Mouse (Mus musculus): ENCODE data around the gene Fopnl. TPM values are rescaled to one million over a fixed set of nuclear protein-coding genes. Genes with fewer than 3 reads are reported as not detected.

Fopnl gene
- polyA plus RNA-seq, 1 experiment from 2014 or later: 175 TPM

DNA sequence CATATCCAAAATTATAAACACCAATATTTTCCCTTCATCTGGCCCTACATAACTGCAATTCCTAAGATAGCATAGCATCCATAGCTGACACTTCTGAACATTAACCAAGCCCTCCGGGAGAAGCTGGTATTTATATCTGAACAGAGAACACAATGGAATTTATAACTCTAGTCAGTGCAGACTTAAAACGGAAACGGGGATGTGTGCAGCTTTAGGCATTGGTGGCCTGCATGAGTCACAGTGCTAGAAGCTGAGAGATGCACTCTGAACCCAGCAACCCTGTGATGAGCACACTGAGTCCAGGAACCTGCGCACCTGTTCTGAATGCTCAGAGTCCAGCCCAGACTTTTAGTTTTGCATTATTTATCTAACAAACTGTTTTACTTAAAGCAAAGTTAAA is 18.7 kb downstream of the Fopnl start:
- Histone ChIP-seq H3K36me3 (ENCODE audit: control insufficient read depth, insufficient read depth, low read length) (peaks cover 25% of the 10 kb centered on the region), H3K4me1 (ENCODE audit: control insufficient read depth, insufficient read depth, low read length) (0 out of 2 replicates have a peak, but pooled peaks cover 3% of the 10 kb centered on the region), H3K4me2 (replicated peaks; ENCODE audit: low read depth, low read length) (no peak overlapping the region), H3K4me3 (ENCODE audit: low read depth, low read length) (no peak overlapping the region), H3K27ac (ENCODE audit: low read length) (no peak overlapping the region), H3K27me3 (ENCODE audit: control insufficient read depth, insufficient read depth, low read length) (no peaks in the 10 kb centered on the region), H3K9me3 (ENCODE audit: control insufficient read depth, low read depth, low read length) (no peaks in the 10 kb centered on the region), H3K9ac (replicated peaks; ENCODE audit: low read depth, low read length) (no peak overlapping the region)
- ATAC-seq (ENCODE audit: insufficient number of reproducible peaks, insufficient read depth, low FRiP score, low read depth): no peak
- 85% methylated on average over 4 of the region's 4 CpGs for WGBS

DNA sequence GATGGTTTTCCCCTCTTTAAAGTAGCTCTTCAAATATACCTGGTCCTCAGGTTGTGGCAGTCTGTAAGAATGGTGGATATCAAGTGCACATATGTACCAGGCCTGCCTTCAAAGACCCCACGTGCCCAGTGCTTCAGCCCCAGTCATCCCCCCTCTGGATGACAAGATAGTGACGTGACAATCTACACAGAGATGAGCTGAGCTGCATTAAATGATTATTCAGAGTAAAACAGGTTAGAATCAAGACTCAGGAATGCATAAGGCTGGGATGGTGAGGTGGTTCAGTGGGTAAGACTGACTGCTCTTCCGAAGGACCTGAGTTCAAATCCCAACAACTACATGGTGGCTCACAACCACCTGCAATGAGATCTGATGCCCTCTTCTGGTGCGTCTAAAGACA is 19.5 kb downstream of the Fopnl start:
- Histone ChIP-seq H3K36me3 (ENCODE audit: control insufficient read depth, insufficient read depth, low read length) (peaks cover 25% of the 10 kb centered on the region), H3K4me1 (ENCODE audit: control insufficient read depth, insufficient read depth, low read length) (peaks cover 3% of the 10 kb centered on the region; the same call in 1 of the 2 replicates), H3K4me2 (replicated peaks; ENCODE audit: low read depth, low read length) (no peak overlapping the region), H3K27me3 (ENCODE audit: control insufficient read depth, insufficient read depth, low read length) (no peaks in the 10 kb centered on the region), H3K9ac (replicated peaks; ENCODE audit: low read depth, low read length) (no peak overlapping the region), H3K4me3 (ENCODE audit: low read depth, low read length) (no peak overlapping the region), H3K9me3 (ENCODE audit: control insufficient read depth, low read depth, low read length) (no peaks in the 10 kb centered on the region), H3K27ac (ENCODE audit: low read length) (peak overlapping the region; percentile 52; the same call in 1 of the 2 replicates)
- WGBS: 87% methylated on average over 4 of the region's 4 CpGs
- no peak for ATAC-seq (ENCODE audit: insufficient number of reproducible peaks, insufficient read depth, low FRiP score, low read depth)

DNA sequence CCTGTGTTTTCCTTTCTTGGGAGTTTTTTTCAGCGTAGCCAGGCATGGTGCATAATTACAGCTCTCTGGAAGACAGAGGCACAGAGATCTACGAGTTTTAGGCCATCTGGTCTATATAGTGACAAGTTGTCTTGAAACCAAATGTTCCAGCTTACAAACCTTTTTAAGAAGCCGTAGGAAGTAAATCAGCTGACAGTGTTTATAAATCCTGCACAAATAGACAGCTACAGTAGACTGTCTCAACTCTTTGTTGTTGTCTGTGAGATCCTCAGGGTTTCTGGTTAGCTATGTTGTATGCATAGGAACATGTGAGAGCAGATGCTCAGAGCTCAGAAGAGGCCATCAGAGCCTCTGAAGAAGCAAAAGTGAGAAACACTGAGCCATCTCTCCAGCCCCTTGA is 20.1 kb downstream of the Fopnl start:
- Histone ChIP-seq H3K4me2 (replicated peaks; ENCODE audit: low read depth, low read length) (no peak overlapping the region), H3K36me3 (ENCODE audit: control insufficient read depth, insufficient read depth, low read length) (peaks cover 22% of the 10 kb centered on the region), H3K4me3 (ENCODE audit: low read depth, low read length) (no peak overlapping the region), H3K4me1 (ENCODE audit: control insufficient read depth, insufficient read depth, low read length) (peaks cover 9% of the 10 kb centered on the region), H3K27me3 (ENCODE audit: control insufficient read depth, insufficient read depth, low read length) (no peaks in the 10 kb centered on the region), H3K9me3 (ENCODE audit: control insufficient read depth, low read depth, low read length) (no peaks in the 10 kb centered on the region), H3K27ac (ENCODE audit: low read length) (peak overlapping the region; percentile 52), H3K9ac (replicated peaks; ENCODE audit: low read depth, low read length) (no peak overlapping the region)
- 60% methylated on average over 3 of the region's 3 CpGs for WGBS
- ATAC-seq (ENCODE audit: insufficient number of reproducible peaks, insufficient read depth, low FRiP score, low read depth): no peak

DNA sequence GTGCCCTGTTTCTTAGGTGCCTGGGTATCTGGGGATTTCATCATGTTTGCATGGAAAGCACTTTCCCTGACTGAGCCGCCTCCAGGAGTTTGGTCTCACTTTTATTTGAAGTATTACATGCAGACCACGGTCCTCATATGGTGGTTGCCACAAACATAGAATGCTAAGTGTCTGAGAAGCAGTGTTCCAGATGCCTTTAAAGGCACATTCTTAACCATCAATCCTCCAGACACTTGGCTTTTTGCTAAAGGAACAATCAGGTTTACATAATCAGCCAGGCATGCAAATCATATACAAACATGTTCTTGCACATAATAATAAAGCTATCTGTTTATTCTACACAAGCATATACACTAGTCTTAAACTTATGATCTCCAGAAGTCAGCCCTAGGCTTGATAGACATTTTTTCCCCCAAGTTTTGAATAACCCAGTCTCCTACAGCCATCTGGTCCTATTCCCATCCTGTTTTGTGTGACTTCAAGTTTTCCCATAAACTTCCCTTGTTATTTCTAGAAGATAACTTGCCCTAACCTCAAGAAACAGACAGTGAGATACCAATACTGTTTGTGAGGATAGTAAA is 20.6 kb downstream of the Fopnl start:
- H3K27ac ChIP-seq (ENCODE audit: low read length): peak overlapping the region; percentile 52
- H3K9ac ChIP-seq (replicated peaks; ENCODE audit: low read depth, low read length): no peak overlapping the region
- H3K36me3 ChIP-seq (ENCODE audit: control insufficient read depth, insufficient read depth, low read length): peaks cover 17% of the 10 kb centered on the region
- ATAC-seq (ENCODE audit: insufficient number of reproducible peaks, insufficient read depth, low FRiP score, low read depth): no peak
- no peaks in the 10 kb centered on the region for H3K27me3 ChIP-seq (ENCODE audit: control insufficient read depth, insufficient read depth, low read length)
- H3K9me3 ChIP-seq (ENCODE audit: control insufficient read depth, low read depth, low read length): no peaks in the 10 kb centered on the region
- H3K4me1 ChIP-seq (ENCODE audit: control insufficient read depth, insufficient read depth, low read length): peaks cover 13% of the 10 kb centered on the region
- no peak overlapping the region for H3K4me2 ChIP-seq (replicated peaks; ENCODE audit: low read depth, low read length)
- H3K4me3 ChIP-seq (ENCODE audit: low read depth, low read length): no peak overlapping the region
- 53% methylated on average over 2 of the region's 2 CpGs for WGBS

DNA sequence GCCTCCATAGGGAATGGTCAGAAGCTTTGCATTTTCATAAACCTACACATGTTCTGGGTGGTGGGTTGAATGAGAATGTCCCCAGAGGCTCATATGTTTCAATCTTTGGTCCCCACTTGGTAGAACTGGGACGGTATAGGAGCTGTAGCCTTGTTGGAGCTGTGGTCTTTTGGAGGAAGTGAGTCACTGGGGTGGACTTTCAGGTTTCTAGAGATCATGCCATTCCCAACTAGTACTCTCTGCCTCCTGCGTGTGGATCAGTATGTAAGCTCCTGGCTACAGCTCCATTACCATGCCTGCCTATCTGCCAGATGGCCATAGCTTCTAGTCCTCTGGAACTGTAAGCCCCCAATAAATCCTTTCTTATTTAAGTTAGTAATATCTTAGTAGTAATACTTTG is 21.9 kb downstream of the Fopnl start:
- Histone ChIP-seq H3K4me2 (replicated peaks; ENCODE audit: low read depth, low read length) (no peak overlapping the region), H3K4me3 (ENCODE audit: low read depth, low read length) (no peak overlapping the region), H3K36me3 (ENCODE audit: control insufficient read depth, insufficient read depth, low read length) (peaks cover 12% of the 10 kb centered on the region), H3K9me3 (ENCODE audit: control insufficient read depth, low read depth, low read length) (no peaks in the 10 kb centered on the region), H3K4me1 (ENCODE audit: control insufficient read depth, insufficient read depth, low read length) (peaks cover 18% of the 10 kb centered on the region), H3K27me3 (ENCODE audit: control insufficient read depth, insufficient read depth, low read length) (no peaks in the 10 kb centered on the region), H3K9ac (replicated peaks; ENCODE audit: low read depth, low read length) (no peak overlapping the region), H3K27ac (ENCODE audit: low read length) (no peak overlapping the region)
- no peak for ATAC-seq (ENCODE audit: insufficient number of reproducible peaks, insufficient read depth, low FRiP score, low read depth)
- 78% methylated on average over 2 of the region's 2 CpGs for WGBS

DNA sequence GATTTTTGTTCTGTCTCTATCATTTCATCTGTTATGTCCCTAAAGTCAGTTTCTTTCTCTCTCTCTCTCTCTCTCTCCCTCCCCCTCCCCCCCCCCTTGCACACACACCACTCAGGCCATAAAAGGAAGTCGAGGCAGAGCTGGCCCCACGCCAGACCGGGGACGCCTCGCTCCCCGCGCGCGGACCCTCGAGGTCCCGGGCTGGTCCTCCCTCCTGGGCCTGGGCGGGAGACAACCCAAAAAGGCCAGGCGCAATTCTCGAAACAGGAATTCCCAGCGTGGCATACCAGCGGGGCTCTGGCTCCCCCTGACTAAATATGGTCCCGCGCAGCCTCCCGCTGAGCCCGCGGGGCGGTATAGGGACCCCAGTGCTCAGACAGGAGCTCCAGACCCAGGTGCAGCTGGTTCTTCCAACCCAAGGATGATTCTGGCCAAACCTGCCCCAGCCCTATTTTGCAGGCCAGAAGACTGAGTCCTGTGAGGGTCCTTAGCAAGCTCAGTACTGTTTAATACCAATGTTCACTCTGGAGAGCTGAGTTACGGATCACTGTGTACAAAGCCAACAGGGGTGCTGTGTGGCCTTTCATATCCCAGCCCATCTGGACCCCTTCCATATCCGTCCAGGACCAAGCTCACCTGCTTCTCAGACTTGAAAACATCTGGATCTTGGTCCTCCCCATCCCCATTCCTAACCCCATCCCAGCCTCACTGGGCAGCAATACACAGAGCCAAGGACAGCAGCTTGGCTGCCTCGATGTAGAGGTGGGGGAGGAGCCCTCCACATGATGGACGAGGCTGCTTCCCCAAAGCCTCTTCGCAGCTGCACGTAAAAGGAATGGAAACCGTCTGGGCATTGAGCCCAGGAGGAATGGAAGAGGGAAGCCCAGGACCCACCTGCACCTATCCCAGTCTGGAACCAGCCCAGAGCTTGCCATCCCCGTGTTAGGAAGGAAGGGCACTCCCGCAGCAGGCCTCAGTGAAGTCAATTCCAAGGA is 24.7 kb downstream of the Fopnl start:
- H3K27ac ChIP-seq (ENCODE audit: low read length): peak overlapping the region; percentile 89
- ATAC-seq (ENCODE audit: insufficient number of reproducible peaks, insufficient read depth, low FRiP score, low read depth): peak; percentile 53
- peak overlapping the region; percentile 53 for H3K4me2 ChIP-seq (replicated peaks; ENCODE audit: low read depth, low read length)
- no peaks in the 10 kb centered on the region for H3K36me3 ChIP-seq (ENCODE audit: control insufficient read depth, insufficient read depth, low read length)
- H3K4me3 ChIP-seq (ENCODE audit: low read depth, low read length): peak overlapping the region; percentile 26
- peaks cover 16% of the 10 kb centered on the region for H3K4me1 ChIP-seq (ENCODE audit: control insufficient read depth, insufficient read depth, low read length)
- 6% methylated on average over 31 of the region's 31 CpGs for WGBS
- no peaks in the 10 kb centered on the region for H3K27me3 ChIP-seq (ENCODE audit: control insufficient read depth, insufficient read depth, low read length)
- H3K9me3 ChIP-seq (ENCODE audit: control insufficient read depth, low read depth, low read length): no peaks in the 10 kb centered on the region
- peak overlapping the region; percentile 14; the same call in 1 of the 2 replicates for H3K9ac ChIP-seq (replicated peaks; ENCODE audit: low read depth, low read length)

DNA sequence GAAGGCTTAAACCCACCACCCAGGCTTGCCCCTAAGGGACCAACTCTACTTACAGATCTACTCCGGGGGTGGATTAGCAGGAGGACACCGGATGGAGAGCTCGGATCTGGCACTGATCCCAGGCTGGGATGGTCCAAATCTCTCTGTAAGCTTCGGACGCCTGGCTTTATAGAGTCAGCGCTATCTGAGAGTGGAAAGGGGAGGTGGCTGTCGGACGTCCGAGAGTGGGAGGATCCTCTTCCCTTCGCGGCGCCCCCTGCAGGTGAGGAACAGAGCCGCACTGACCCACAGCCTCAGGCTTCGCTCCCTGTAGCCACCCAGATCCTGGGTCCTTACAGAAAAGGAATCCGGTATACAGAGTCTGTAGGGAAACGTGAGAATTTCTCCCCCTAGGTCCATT is 26.0 kb downstream of the Fopnl start, which contains the start of gene Myh11:
Gene Myh11, minus strand, starts transcription at position 150 of the 400 bp plus-strand sequence.
- Histone ChIP-seq H3K27ac (ENCODE audit: low read length) (peak within 1 kb of the TSS; percentile 89), H3K36me3 (ENCODE audit: control insufficient read depth, insufficient read depth, low read length) (no peaks in the 10 kb centered on the region), H3K9me3 (ENCODE audit: control insufficient read depth, low read depth, low read length) (no peaks in the 10 kb centered on the region), H3K4me3 (ENCODE audit: low read depth, low read length) (peak within 1 kb of the TSS; percentile 26), H3K4me2 (replicated peaks; ENCODE audit: low read depth, low read length) (peak within 1 kb of the TSS; percentile 53), H3K9ac (replicated peaks; ENCODE audit: low read depth, low read length) (peak within 1 kb of the TSS; percentile 31; the same call in 1 of the 2 replicates), H3K4me1 (ENCODE audit: control insufficient read depth, insufficient read depth, low read length) (peaks cover 16% of the 10 kb centered on the region), H3K27me3 (ENCODE audit: control insufficient read depth, insufficient read depth, low read length) (no peaks in the 10 kb centered on the region)
- ATAC-seq (ENCODE audit: insufficient number of reproducible peaks, insufficient read depth, low FRiP score, low read depth): peak; percentile 73
- WGBS: under 1% methylated on average over 16 of the region's 16 CpGs

DNA sequence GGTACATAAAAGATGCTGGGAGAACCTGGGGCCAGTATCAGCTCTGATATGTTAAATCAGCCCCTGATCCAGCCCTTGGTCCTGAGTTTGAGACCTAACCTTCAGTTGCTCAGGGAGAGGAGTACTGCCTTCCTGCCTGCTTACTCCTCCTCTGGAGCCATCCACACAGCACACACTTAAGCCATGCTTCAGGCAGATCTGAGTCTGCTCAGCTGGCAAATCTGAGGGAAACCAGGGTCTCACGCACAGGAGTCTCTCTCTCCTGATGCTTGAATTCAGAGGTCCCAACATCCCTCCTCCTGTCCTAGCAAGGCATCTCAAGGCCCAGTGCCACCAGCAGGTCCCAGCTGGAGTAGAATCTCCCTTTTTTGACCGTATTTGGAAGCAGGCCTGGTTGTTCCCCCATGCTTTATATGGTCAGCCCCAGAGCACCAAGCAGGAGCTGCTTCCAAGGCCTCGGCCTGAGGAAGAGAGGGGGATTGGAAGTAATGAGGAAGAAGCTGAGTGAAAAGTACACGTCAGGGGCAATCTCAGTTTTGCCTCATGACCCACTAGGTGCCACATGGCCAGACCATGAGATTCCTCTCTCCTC is 44.7 kb downstream of the Fopnl start:
- no peak for ATAC-seq (ENCODE audit: insufficient number of reproducible peaks, insufficient read depth, low FRiP score, low read depth)
- Histone ChIP-seq H3K4me3 (ENCODE audit: low read depth, low read length) (no peak overlapping the region), H3K4me2 (replicated peaks; ENCODE audit: low read depth, low read length) (no peak overlapping the region), H3K27ac (ENCODE audit: low read length) (peak overlapping the region; percentile 52; the same call in 1 of the 2 replicates), H3K27me3 (ENCODE audit: control insufficient read depth, insufficient read depth, low read length) (no peaks in the 10 kb centered on the region), H3K9me3 (ENCODE audit: control insufficient read depth, low read depth, low read length) (no peaks in the 10 kb centered on the region), H3K9ac (replicated peaks; ENCODE audit: low read depth, low read length) (no peak overlapping the region), H3K4me1 (ENCODE audit: control insufficient read depth, insufficient read depth, low read length) (no peaks in the 10 kb centered on the region), H3K36me3 (ENCODE audit: control insufficient read depth, insufficient read depth, low read length) (no peaks in the 10 kb centered on the region)
- 45% methylated on average over 4 of the region's 4 CpGs for WGBS

Measured in stomach, embryonic 14.5 days (tissue).